Mouse (Mus musculus): ENCODE data around the gene Qdpr. TPM values are rescaled to one million over a fixed set of nuclear protein-coding genes. Genes with fewer than 3 reads are reported as not detected.

The Qdpr gene
- 121 and 129 TPM in 2 replicates for total RNA-seq (2021)
- long read RNA-seq, transcript Qdpr-201 (7 exons, 1,380 nt): major isoform, 268 of 285 reads
- long read RNA-seq, partial matches to known transcripts: 4 of 285 reads
- long read RNA-seq, other reads (novel, unspliced or antisense): 9 of 285 reads

DNA sequence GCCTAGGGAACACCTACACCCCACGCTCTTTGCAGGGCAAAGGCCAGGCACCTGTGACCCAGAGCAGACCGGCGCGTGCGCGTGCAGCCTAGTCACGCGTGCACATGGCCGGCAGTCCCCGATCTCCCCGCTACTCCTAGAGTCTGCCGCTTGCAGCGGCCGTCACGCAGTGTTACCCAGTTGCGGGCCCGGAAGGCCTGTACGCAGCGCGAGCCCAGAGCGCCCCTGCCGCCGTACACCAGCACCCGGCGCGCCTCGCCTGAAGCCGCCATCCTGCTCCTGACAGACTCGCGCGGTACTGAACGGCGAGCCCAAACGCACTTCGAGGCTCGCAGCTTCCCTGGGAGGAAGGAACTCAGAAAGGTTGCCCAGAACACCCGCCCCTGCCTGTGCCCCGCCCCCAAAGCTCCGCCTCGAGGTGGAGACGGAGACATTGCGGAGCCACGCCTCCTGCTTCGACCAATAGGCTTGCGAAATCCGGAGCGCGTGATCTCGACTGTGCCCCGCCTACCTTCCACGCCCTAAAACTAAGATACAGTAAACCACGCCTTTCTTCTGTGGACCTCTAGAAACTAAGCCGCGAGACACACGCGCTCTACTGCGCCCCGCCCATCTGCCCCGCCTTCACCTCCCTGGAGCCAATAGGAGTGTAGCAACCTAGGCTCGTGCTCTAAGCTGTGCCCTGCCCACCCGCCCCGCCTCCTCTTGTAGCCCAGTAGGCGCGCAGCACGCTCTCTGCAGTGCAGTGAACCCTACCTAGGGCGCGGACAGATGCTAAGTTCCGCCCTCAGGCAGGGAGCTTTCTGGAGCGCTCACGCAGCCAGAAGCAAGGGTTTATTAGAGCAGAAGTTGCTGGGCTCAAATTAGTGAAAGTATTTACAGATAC is at the start of gene Qdpr:
TSS of gene Qdpr (minus strand) at position 406 of the 886 bp plus-strand sequence.
- peak; percentile 96 for DNase-seq

DNA sequence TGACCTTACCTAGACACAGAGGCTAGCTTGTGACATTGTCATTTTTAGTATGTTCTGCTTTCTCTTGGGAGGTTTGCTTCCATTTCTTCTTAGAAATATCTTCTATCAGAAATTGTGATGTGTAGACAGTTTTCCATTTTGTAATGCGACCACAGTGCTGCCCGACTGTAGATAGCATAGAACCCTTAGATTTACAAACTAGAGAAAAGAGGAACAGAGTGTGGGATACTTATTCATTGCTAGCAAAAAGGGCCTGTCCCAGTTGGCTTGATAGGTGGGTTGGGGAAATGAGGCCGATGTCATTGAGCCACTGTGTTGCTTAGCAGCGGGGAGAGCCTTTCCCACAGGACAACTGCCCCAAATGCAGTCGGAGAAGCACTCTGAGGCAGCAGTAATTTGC is 47.5 kb upstream of the Qdpr start:
- DNase-seq: no peak

DNA sequence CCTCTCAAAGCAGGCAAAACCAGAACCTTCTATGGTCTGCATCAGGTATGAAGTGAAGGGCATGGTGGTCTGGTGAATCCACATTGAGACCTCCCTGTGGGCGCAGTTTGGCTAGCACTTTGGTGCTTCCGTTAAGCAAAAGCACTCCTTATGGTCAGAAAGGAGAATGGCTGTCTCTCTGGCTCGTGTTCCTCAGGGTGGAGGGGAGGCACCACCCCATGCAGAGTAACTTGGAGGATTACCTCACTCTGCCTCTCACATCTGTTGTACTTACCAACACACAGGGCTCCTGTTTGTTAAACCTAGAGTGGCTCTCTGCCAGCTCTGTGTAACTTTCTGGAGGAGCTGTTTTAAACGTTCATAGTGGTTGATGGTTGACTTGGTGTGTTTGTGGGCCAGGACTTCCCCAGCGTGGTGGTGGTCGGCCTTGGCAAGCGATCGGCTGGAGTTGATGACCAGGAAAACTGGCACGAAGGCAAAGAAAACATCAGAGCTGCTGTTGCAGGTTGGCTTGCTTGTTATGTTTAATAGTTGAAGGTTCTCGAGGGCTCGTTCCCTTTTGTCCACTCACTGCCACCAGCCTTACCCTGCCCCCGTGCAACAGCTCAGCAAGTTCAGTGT is 47.0 kb upstream of the Qdpr start:
- DNase-seq: no peak

DNA sequence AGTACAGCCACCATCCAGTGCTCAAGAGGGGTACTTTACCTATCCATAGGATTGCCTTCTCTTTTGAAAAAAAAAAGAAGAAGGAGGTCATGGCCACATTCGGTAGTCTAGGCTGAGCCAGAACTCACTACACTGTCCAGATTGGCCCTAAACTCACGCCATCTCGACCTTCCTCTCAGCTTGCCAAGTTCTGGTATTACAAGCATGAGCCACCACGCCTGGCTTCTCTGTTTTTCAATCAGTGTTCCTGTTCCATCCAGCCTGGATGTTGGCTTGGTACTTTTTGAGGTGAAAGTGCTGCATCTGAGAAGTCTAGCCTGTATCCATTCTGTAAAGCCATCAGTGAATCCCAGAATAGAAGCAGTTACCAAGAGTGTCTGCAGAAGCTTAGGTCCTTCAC is 46.4 kb upstream of the Qdpr start:
- DNase-seq: no peak

DNA sequence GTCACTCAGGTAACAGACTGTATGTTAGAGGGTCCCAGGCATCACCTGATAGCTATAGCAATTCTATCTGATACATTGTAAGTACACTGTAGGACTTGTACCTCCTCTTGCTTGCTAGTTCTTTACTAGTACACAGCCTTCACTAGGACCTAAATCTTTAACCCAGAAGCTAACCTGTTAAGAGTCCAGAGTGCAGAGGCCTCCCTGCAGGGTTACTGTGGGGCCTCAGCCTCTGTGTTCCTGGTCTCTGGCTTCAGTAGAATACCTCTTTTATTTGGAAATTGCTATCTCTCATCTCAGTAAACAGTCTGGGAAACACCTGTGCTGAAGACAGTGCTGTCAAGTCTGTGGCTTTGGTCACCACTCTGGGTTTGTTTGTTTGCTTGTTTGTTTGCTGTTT is 46.0 kb upstream of the Qdpr start:
- DNase-seq: no peak

DNA sequence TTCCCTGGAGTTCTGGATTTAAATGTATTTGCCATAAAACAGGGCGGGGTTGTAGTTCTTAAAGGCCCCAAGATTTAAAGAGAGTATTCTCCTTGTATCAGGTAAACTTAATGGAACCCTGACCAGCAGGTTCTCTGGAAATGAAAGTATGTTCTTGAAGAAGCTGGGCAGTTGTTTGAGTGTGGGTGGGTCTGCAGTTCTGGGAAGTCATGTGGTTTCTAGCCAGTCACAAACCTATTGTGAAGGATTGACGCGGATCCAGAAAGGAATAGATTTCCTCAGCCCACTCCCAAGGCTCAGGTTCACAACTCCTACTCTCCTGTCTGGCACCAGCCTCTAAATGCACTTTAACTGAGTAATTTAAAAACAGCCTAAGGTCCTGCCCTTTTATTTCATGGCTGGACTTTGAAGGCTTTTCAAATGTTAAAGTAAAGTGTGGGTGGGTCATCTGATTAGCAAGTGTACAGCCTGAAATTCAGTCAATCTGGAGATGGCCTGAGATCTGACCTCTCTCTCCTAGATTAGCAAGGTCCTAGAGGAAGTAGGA is 45.5 kb upstream of the Qdpr start:
- DNase-seq: no peak

DNA sequence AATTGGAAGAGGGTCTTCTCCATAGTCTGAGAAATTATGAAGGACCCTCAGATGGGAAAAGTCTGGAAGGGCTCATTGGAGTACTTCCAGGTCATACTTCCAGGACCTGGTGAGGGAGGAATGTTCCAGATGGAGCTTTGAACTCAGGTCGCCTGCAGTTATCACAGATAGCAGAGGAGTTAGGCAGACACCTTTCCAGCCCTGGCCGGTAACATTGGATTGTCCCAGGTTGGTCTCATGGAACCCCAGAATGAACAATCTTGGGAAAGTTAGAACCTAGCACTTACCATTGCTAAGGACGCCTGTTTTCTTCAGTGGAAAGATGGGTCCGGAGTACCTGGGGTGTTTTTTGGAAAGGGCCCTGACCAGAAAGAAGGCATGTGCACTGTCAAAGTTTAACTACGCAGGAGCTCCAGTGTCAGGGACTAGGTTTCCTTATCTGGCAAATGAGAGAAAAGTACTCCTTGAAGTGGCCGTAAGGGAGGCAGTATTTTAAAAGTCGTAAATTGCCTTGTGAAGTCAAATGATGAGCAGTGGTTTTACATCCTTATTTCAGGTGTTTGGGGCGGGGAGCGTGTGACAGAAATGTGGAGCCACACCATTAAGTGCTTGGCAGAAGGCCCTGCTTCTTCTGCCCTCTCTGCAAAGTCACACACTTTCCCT is 44.2 kb upstream of the Qdpr start:
- no peak for DNase-seq

DNA sequence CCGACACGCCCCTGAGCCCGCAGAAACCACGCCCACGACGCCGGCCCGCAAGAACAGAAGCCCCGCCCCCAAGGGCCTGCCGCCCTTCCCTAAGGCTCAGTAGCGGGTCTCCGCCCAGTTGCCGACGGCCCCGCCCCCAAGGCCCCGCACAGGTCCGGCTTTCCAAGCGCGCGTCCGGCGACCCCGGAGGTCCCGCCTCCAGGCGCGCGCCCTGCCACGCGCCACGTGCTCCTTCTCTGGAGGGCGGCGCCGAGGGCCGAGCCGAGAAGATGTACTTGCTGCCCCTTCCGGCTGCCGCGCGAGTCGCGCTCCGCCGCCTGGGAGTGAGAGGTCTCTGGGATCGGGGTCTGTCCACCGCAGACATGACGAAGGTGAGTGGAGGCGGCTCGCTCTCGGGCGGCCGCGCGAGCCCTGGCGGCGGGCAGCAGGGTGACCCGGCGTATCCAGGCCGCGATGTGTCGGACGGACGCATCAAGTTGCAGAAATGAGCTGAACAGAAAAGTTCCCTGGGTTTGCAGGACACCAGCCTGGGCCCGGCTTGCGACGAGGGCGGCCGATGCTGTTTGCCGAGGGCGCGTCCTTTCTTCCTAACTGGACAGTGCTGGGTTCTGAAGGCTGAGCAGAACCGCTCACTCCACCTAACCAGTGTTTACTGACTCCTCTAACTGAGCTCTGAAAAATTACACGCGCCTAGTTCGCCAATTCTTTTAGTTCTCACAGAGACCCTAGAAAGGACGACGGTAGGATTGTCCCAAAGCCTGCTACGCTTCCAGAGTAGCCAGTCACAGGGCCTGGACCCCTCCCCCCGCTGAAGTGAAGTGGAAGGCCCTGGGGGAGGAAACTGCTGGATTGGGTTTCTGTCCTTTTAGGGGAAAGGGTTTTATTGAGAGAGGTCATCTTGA is 43.4 kb upstream of the Qdpr start, which contains the start of gene Lap3:
TSS of gene Lap3 (plus strand) at position 184 of the 902 bp plus-strand sequence.
- peak; percentile 100 for DNase-seq

DNA sequence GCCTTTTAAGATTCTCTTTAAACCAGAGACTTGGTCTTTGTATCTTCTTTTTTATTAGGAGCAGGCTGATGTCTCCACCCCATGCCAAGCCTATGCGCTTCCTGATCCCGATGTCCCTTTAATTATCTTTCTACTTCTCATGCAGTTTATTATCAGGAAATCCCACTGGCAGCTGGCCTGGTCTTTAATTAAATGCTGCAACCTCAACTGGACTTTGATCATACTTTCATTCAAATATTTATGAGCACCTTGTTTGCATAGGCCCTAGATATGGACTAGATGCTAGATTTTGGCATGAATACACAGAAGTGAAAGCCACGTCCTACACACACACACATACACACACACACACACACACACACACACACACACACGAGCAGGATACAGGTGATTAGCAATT is 41.7 kb upstream of the Qdpr start:
- no peak for DNase-seq

DNA sequence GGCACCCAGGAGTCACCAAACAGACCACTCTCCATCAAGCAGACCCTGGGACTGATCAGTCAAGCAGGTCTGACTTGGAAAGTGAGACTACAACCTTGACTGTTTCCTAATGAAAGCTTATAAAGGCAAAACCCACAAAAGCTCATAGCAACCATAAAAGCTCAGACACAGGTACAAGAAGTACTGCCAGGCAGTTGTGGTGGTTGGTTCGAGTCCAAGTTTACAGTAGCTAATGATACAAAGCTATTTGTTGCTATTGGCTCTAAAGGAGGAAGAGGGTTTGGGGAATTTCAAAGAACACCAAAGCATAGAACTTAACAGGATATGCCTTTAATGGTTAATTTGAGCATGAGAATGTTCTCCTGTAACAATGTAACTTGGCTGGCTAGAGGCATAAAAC is 33.6 kb upstream of the Qdpr start:
- no peak for DNase-seq

DNA sequence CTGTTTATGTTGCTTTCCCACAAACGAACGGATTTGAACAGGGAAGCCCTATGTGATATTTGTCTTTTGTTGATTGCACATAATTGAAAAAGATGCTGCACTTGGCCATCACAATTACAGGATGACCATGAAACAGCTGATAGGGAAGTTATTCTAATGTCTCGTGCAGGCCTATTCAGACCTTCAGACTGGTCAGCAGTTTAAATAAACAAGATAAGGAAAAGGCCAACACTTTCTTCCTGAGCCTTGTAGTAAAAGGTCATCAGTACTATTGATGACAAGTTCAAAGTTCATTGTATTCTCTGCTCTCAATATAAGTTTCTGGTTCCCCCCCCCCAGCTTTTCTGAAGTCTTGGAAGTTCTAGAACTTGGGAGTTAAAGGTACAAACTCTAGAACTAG is 32.6 kb upstream of the Qdpr start:
- DNase-seq: no peak

DNA sequence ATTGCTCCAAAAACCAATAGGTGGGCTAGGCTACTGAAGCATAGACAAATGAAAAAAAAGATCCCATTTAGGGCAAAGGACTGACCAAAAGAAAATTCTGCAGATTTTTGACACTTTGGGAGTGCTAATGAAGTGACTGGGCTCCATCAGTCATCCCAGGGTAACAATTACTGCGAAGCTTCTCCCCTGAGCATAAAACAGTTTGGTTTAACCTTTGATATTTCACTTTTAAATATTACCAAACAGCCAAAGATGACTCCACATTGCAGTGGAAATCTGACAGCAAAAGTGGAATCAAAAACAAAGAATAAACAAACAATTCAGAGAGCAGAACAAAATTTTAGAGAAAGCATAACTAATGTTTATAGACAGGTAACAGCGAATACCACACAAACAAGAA is 31.1 kb upstream of the Qdpr start:
- DNase-seq: no peak

DNA sequence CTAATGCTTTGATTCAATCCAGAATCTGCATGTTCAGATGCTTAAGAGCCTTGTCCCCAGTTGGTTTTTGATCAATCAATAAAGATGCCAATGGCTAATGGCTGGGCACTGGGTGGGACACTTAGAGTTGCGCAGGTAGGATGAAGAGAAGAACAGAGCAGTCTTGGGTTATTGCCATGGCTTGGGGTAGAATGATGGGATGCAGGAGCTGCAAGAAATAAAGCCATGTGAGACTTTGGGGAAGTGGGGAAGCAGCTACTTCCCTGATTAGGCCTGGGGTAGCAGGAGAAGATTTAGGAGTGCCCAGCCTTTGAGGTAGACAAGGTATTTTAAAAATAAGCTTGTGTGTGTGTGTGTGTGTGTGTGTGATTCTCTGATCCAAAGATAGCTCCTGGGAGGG is 30.0 kb upstream of the Qdpr start:
- no peak for DNase-seq

DNA sequence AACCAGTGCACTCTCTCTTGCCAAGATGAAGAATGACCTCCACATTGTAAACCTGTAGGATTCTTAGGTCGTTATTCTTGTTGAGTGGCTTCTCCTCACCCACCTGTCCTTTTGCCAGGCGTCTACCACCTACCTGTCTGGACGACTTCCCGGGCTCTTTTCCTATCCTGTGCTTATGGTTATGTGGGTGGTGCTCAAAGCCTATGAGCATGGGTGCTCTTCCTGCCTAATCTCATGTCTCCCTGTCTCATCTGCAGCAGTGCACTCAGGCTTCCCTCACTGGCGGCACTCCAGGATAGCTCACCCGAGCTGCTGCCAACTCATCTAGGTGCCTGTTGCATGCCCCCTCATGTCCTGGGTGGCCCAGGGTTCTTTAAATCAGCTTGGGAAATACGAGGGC is 27.6 kb upstream of the Qdpr start:
- DNase-seq: no peak

DNA sequence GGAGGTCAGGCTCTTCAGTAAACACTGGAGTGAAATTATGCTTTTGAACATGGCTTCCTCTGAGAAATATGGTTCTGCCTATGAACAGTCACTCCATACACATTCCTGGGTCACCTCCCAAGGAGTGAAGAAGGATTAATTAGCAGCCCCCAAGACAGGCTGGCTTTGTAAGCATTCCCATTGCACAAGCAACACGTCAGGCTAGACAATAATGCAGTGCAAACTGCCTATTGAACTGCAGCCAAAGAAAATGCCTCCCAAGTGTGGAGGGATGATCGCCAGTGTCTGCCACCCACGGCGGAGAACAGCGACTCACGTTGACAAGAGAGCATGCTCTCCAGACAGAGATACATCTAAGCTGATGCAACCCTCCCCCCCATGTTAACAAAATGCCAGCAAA is 26.3 kb upstream of the Qdpr start:
- DNase-seq: no peak

DNA sequence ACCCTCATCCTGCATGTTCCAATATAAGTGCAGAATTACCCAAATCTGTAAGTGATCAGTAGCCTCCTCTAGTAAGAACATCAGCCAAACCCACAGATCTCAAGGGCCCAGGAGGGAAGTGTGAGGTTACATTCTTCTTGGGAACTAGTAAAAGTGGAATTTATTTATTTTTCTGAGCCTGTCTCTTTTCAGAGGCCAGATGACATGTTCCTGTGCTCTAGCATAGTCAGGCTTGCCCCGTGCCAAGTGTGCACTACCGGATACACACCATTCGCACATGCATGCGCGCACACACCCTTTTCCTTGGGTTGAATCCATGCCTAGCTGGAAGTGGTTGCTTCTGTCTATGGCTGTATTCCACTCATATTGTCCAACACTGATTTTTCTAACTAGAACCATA is 25.7 kb upstream of the Qdpr start:
- DNase-seq: no peak

DNA sequence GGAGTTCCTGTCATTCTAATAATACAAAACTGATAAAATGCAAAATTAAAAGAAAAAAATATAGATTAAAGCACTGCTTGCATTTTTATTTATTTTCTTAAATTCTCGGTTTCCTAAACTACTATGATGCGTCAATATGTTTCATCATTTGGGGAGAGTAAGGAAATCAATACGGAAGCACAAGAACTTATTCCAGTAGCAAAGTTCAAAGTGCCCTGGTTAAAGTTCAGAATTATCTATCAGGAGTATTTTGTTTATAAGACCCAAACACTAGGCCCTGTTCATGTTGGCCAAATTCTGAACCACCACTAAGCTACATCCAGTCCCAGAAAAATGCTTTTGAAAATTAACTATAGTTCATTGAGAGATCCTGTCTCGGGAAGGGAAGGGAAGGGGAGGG is 24.7 kb upstream of the Qdpr start:
- no peak for DNase-seq

DNA sequence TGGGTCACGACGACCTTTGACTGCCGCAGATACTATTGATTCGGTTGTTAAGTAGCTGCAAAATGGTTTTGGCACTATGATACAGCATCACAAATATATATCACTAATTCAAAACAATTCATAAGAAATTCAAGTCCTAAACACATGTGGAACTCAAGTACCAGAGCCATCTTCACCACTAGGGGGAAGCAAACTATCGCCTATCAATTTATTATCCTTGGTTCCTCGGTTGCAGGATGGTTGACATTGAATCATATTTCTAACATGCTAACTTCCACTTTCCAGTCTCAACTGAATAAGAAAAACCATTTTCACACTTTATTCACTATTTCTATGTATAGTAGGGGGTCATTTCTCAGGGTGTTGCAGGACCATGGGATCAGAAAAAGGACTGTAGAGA is 24.2 kb upstream of the Qdpr start:
- no peak for DNase-seq

DNA sequence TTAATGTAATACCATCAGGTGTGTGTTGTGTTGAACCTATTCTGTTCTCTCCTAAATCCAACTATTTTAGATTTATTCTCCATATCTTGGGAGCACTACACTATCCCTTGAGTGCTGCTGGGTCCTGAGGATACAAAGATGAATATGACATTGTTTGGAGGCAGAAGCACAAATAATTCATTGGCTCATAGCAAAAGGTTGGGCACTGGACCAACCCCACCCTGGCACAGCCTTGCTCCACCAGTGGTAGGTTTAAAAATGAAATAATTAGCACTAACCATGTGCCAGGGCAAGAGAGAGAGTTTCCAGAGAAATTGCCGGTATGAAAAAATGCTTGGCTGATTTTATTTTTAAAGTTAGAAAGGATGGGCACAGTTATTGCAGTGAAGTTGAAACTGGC is 23.5 kb upstream of the Qdpr start:
- no peak for DNase-seq

DNA sequence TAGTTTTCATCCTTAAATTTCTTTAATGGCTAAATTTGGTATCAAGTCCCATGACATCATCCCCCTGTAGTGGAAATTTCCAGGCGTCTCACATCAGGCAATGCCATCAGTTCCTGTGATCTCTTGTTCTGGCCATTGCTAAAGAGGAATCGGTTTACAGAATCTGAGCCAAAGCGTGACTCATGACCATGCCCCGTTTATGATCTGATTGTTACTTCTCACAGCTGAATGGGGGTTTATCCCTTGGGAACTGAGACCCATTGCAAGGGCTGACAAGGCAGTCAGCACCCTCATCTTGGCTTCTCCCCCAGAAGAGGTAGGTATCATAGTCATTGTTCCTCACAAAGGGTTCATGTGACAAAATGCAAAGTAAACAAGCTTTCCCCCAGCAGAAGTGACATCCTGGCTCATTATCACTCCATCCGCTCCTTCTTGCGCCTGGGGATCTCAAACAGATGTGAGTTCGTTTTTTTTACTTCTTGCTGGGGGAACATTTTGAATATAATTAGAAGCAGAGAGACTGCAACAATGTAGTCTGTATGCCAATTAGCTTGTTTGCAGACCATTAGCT is 22.9 kb upstream of the Qdpr start:
- DNase-seq: peak; percentile 24

DNA sequence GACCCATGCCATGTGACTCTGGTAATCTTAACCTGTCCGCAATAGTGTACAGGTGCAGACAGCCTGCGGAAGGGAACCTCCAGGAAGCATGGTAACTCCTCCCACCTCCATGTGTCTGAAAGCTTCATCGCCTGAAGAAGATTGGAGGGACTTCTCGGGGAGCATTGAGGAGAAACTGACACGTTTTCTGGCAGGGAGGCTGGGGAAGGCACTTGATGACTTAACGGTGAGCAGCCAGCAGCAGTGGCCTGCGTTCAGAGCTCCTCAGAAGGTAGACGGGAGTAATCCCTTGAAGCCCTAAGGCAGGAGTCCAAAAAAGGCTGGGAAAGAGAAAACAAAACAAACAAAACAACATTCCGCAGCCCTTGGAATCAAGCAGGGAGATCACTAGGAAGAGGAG is 4.4 kb upstream of the Qdpr start:
- DNase-seq: no peak

Data from adrenal gland, postnatal 25 days (tissue).